Mouse (Mus musculus) B cell, adult 62 days (primary cell): ENCODE results near the gene Spta1. TPM values are rescaled to one million over a fixed set of nuclear protein-coding genes. Genes with fewer than 3 reads are reported as not detected.

Experiments
- total RNA-seq: library from RNA; stranded (reverse); gene quantifications from 4 replicates; pipeline ENCODE4 v1.2.4, GENCODE M21; 2023

Gene Spta1
- 0.06 TPM in 1 of 4 replicates, not detected in the others for total RNA-seq

GRCm38 (mm10) chr1:174172605-174173004 lies at the start of gene Spta1:
Gene Spta1 (plus strand): TSS chr1:174172776.

GRCm38 (mm10) chr1:174131217-174131616 lies 41.4 kb upstream of the Spta1 start, which contains the start of gene Olfr424:
Gene Olfr424 (plus strand): TSS chr1:174131517.

DNA sequence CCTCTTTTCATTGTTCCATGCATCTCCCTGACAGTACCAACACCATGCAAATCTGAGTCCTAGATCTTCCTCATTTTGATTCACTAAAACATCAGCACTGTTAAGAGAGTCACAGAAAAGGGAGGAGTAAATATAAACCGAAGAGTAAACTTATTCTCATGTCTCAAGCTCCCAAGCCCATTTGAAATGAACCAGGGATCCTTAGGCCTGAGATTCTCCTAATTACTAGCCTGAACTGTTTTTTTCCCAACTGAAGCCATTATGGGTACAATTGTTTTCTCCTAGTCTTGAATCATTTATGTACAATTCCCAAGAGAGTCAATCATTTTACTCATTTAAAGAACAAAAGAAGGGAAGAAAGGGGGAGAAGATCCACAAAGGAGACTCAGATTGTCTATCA lies 17.2 kb upstream of the Spta1 start, which contains the start of gene Olfr420:
Olfr420 (plus strand) TSS at position 301 of the 400 bp plus-strand sequence.

GRCm38 (mm10) chr1:174251961-174252360 lies 79.4 kb downstream of the Spta1 start, which contains the start of gene Olfr419:
Gene Olfr419 (minus strand): TSS chr1:174252061.

Other genes with a start within 250 kb of the Spta1 start
- gene Mndal, start 230.3 kb upstream of the Spta1 start, total RNA-seq = 484 to 551 TPM (median 509 TPM) in 4 replicates
- 242 to 252 TPM (median 247 TPM) in 4 replicates for gene Ifi203, start 230.1 kb upstream of the Spta1 start, total RNA-seq
- not detected in 4 replicates for gene Ifi202b, start 190.0 kb upstream of the Spta1 start, total RNA-seq
- gene Ifi205, start 141.0 kb upstream of the Spta1 start, total RNA-seq = 4.6 to 7.0 TPM (median 6.2 TPM) in 4 replicates
- gene Olfr433, start 132.1 kb upstream of the Spta1 start, total RNA-seq = 0.37 TPM in 1 of 4 replicates, not detected in the others
- not detected in 4 replicates for gene Olfr432, start 123.6 kb upstream of the Spta1 start, total RNA-seq
- not detected in 4 replicates for gene Olfr430, start 106.2 kb upstream of the Spta1 start, total RNA-seq
- gene Olfr429, start 88.4 kb upstream of the Spta1 start, total RNA-seq = not detected in 4 replicates
- gene Olfr427, start 75.9 kb upstream of the Spta1 start, total RNA-seq = not detected in 4 replicates
- gene Olfr231, start 51.6 kb upstream of the Spta1 start, total RNA-seq = not detected in 4 replicates
- gene Olfr424, start 41.3 kb upstream of the Spta1 start, total RNA-seq = not detected in 4 replicates
- gene Olfr420, start 17.1 kb upstream of the Spta1 start, total RNA-seq = not detected in 4 replicates
- gene Olfr419, start 79.3 kb downstream of the Spta1 start, total RNA-seq = not detected in 4 replicates
- not detected in 4 replicates for gene Mptx1, start 157.7 kb downstream of the Spta1 start, total RNA-seq
- gene Olfr417, start 192.3 kb downstream of the Spta1 start, total RNA-seq = not detected in 4 replicates
- gene Olfr248, start 218.3 kb downstream of the Spta1 start, total RNA-seq = not detected in 4 replicates